Mouse (Mus musculus) granulocyte monocyte progenitor cell, adult 5-6 weeks (primary cell): ENCODE measurements around the gene Kcnj14. TPM values are rescaled to one million over a fixed set of nuclear protein-coding genes. Genes with fewer than 3 reads are reported as not detected.

Source experiments
- ATAC-seq: replicated peaks from 2 replicates; pipeline ENCODE4 v1.8.0; 2016; ENCODE audit warnings: mild to moderate bottlenecking, moderate TSS enrichment, inconsistent platforms; ENCODE audit not compliant: poor library complexity, severe bottlenecking
- total RNA-seq, 2 experiments: library from RNA; stranded (forward) in 1 of 2; stranded (reverse) in 1 of 2; fragments of 200-712, 200-1000 nt in 1 of 2; fragments of >200 nt in 1 of 2; fragmentation: Nextera tagmentation in 1 of 2; gene quantifications; 2 replicates each; pipeline ENCODE4 v1.2.3; 2014 to 2017

The Kcnj14 gene
- total RNA-seq, 2 experiments from 2014 or later: 0.71 TPM; not detected in 1

GRCm38 (mm10) chr7:45833148-45833790 is 8.7 kb upstream of the Kcnj14 start:
- peak; percentile 44 for ATAC-seq

- ATAC-seq: no peak
Observed at GRCm38 (mm10) chr7:45832428-45832827, 7.8 kb upstream of the Kcnj14 start.

- no peak for ATAC-seq
Observed at GRCm38 (mm10) chr7:45831128-45831525, 6.5 kb upstream of the Kcnj14 start.

- ATAC-seq: peak; percentile 85
Observed at GRCm38 (mm10) chr7:45830427-45831127, 6.0 kb upstream of the Kcnj14 start, which contains the start of gene Grwd1. TSS of gene Grwd1 (minus strand) at chr7:45830944.

- ATAC-seq: no peak
Observed at GRCm38 (mm10) chr7:45826631-45827030, 2.0 kb upstream of the Kcnj14 start.

GRCm38 (mm10) chr7:45820913-45821312 is 3.7 kb downstream of the Kcnj14 start:
- no peak for ATAC-seq

GRCm38 (mm10) chr7:45819843-45820242 is 4.7 kb downstream of the Kcnj14 start:
- peak; percentile 15; the same call in 1 of the 2 replicates for ATAC-seq

GRCm38 (mm10) chr7:45815984-45816351 is 8.6 kb downstream of the Kcnj14 start:
- ATAC-seq: no peak

- no peak for ATAC-seq
Observed at GRCm38 (mm10) chr7:45815323-45815983, 9.1 kb downstream of the Kcnj14 start.

GRCm38 (mm10) chr7:45814841-45815240 is 9.7 kb downstream of the Kcnj14 start:
- no peak for ATAC-seq

GRCm38 (mm10) chr7:45813787-45814779 is 10.5 kb downstream of the Kcnj14 start, which contains the start of gene Cyth2:
TSS of gene Cyth2 (minus strand) at chr7:45814581.
- peak; percentile 95 for ATAC-seq

GRCm38 (mm10) chr7:45812921-45813320 is 11.7 kb downstream of the Kcnj14 start:
- no peak for ATAC-seq

GRCm38 (mm10) chr7:45809276-45810075 is 15.1 kb downstream of the Kcnj14 start:
- no peak for ATAC-seq

GRCm38 (mm10) chr7:45808471-45808870 is 16.1 kb downstream of the Kcnj14 start:
- no peak for ATAC-seq

GRCm38 (mm10) chr7:45805941-45806340 is 18.6 kb downstream of the Kcnj14 start:
- ATAC-seq: no peak

GRCm38 (mm10) chr7:45802551-45802950 is 22.0 kb downstream of the Kcnj14 start:
- no peak for ATAC-seq

GRCm38 (mm10) chr7:45801348-45801747 is 23.2 kb downstream of the Kcnj14 start:
- peak; percentile 80 for ATAC-seq

GRCm38 (mm10) chr7:45800546-45801204 is 23.9 kb downstream of the Kcnj14 start:
- ATAC-seq: peak; percentile 79

GRCm38 (mm10) chr7:45800001-45800400 is 24.6 kb downstream of the Kcnj14 start:
- no peak for ATAC-seq
